In genomic region chr8:107205701-107206561, GRCm38 (mm10) we compare ENCODE assay signal across 9 mouse cellular contexts. TPM values are rescaled to one million over a fixed set of nuclear protein-coding genes. Genes with fewer than 3 reads are reported as not detected.
DNase-seq lines count a peak whose midpoint lies in the region; ATAC-seq and TF ChIP-seq lines count a peak whose summit lies in the region.
"Had no signal": no experiment of that assay in that cellular context is flagged by ENCODE, and none has a peak within 500 bp of the region (broad histone marks: within the 10 kb centered on the region; RNA-seq: fewer than 3 reads in every experiment).

No protein-coding gene starts in this region.

- H3K4me2 ChIP-seq in neural tube, embryonic 12.5 days (replicated peaks): no peak overlapping the region
- peak overlapping the region; percentile 34 for H3K4me2 ChIP-seq in heart, embryonic 14.5 days (ENCODE audit: low read length)
- H3K4me2 ChIP-seq: liver, embryonic 13.5 days had no signal

- H3K4me3 ChIP-seq in neural tube, embryonic 12.5 days: no peak overlapping the region
- no peak overlapping the region for H3K4me3 ChIP-seq in heart, embryonic 14.5 days (ENCODE audit: control insufficient read depth in 1 of 2, insufficient read depth in 1 of 2, low read depth in 1 of 2, low read length in 2 of 2)
- peak overlapping the region; percentile 21 for H3K4me3 ChIP-seq in layer of hippocampus, adult 2 months
- H3K4me3 ChIP-seq: liver, embryonic 13.5 days had no signal

- ATAC-seq in neural tube, embryonic 12.5 days (ENCODE audit: low FRiP score, low read depth): no peak
- ATAC-seq in erythroid progenitor cell, adult 5-6 weeks (replicated peaks; ENCODE audit: low FRiP score, poor library complexity, severe bottlenecking): 0 out of 2 replicates have a peak, but pooled peaks have one; percentile 30
- ATAC-seq in heart, embryonic 14.5 days (ENCODE audit: insufficient number of reproducible peaks, insufficient read depth, low FRiP score, low read depth): peak; percentile 74

- no peak overlapping the region for H3K27ac ChIP-seq in neural tube, embryonic 12.5 days
- peak overlapping the region; percentile 65 to 79 for H3K27ac ChIP-seq in heart, embryonic 14.5 days (replicated peaks in 1 of 2; ENCODE audit: control insufficient read depth in 1 of 2, insufficient read depth in 1 of 2, low read depth in 2 of 2, low read length in 2 of 2)
- H3K27ac ChIP-seq in layer of hippocampus, adult 2 months: peak overlapping the region; percentile 89
- H3K27ac ChIP-seq: liver, embryonic 13.5 days had no signal

- H3K36me3 ChIP-seq in neural tube, embryonic 12.5 days: no peaks in the 10 kb centered on the region
- H3K36me3 ChIP-seq in heart, embryonic 14.5 days (ENCODE audit: control insufficient read depth, insufficient read depth, low read length): no peaks in the 10 kb centered on the region
- H3K36me3 ChIP-seq: liver, embryonic 13.5 days had no signal

- H3K9me3 ChIP-seq in neural tube, embryonic 12.5 days: no peaks in the 10 kb centered on the region
- H3K9me3 ChIP-seq in heart, embryonic 14.5 days (ENCODE audit: control insufficient read depth, low read length): no peaks in the 10 kb centered on the region
- H3K9me3 ChIP-seq: liver, embryonic 13.5 days had no signal

- 79% methylated on average over 23 of the region's 23 CpGs for WGBS in neural tube, embryonic 12.5 days
- 56% methylated on average over 23 of the region's 23 CpGs for WGBS in heart, embryonic 14.5 days

- no peaks in the 10 kb centered on the region for H3K4me1 ChIP-seq in neural tube, embryonic 12.5 days
- H3K4me1 ChIP-seq in heart, embryonic 14.5 days (ENCODE audit: control insufficient read depth in 2 of 2, insufficient read depth in 2 of 2, low read length in 2 of 2): peaks cover 28 to 29% of the 10 kb centered on the region in 2 experiments

- no peak for DNase-seq in neural tube, embryonic 10.5 days (ENCODE audit: extremely low spot score, low spot score)
- peak; percentile 29 to 38 for DNase-seq in layer of hippocampus, adult 2 months (ENCODE audit: low spot score in 2 of 2)
- peak; percentile 48 to 67 for DNase-seq in lung, postnatal 4 days
- peak; percentile 40 for DNase-seq in urinary bladder, postnatal 25 days (ENCODE audit: low spot score)
- DNase-seq in thymus, postnatal 10 days (ENCODE audit: low spot score in 2 of 2): no peak
- DNase-seq: liver, embryonic 13.5 days had no signal

- 0 out of 2 replicates have a peak overlapping the region, but pooled peaks have one; percentile 5 for H3K9ac ChIP-seq in neural tube, embryonic 12.5 days
- peak overlapping the region; percentile 23; the same call in 1 of the 2 replicates for H3K9ac ChIP-seq in heart, embryonic 14.5 days (ENCODE audit: low read length)
- H3K9ac ChIP-seq: liver, embryonic 13.5 days had no signal

- no peaks in the 10 kb centered on the region for H3K27me3 ChIP-seq in neural tube, embryonic 12.5 days (replicated peaks)
- H3K27me3 ChIP-seq in heart, embryonic 14.5 days (ENCODE audit: control insufficient read depth, insufficient read depth, low read length): no peaks in the 10 kb centered on the region

- TF ChIP-seq CTCF in layer of hippocampus, adult 2 months (conservative IDR thresholded peaks at IDR 0.05): 0 out of 2 replicates have a peak, but pooled peaks have one; percentile 12

RNA-seq across cellular contexts. Expression of gene Cyb5b, which starts 55.5 kb away (rescaled TPM):
- polyA plus RNA-seq in neural tube, embryonic 12.5 days (2016; fragmentation: Nextera tagmentation; extraction: Ambion mirVana): 124 and 132 TPM in 2 replicates
- total RNA-seq in erythroid progenitor cell, adult 5-6 weeks (2015; ENCODE audit: low replicate concordance): 16.8 and 19.5 TPM in 2 replicates
- total RNA-seq in erythroid progenitor cell, adult 5-6 weeks (2017; ENCODE audit: low replicate concordance): 6.8 and 7.4 TPM in 2 replicates
- polyA plus RNA-seq in heart, embryonic 14.5 days (2014; fragmentation: Nextera tagmentation; extraction: Ambion mirVana): 65.6 and 71.9 TPM in 2 replicates
- total RNA-seq in layer of hippocampus, adult 2 months (2021): 100 to 1,000 TPM; 103 to 104 TPM

Comparison
In these comparisons a context has a peak if more than half of its experiments do, and no peak if none do; other contexts are left out.
1. DNase-seq: peak in layer of hippocampus, adult 2 months (2 of 2), lung, postnatal 4 days (2 of 2) and urinary bladder, postnatal 25 days (single experiment); none in neural tube, embryonic 10.5 days (single experiment) and thymus, postnatal 10 days (0 of 2).
2. RNA of gene Cyb5b, which starts 55.5 kb away (total RNA-seq): 103 to 104 TPM in layer of hippocampus, adult 2 months; 6.8 to 19.5 TPM in erythroid progenitor cell, adult 5-6 weeks; every median in the first group is over 4 times any median in the second.